1 mouse cellular context compared by ENCODE assay signal in the genomic region with DNA sequence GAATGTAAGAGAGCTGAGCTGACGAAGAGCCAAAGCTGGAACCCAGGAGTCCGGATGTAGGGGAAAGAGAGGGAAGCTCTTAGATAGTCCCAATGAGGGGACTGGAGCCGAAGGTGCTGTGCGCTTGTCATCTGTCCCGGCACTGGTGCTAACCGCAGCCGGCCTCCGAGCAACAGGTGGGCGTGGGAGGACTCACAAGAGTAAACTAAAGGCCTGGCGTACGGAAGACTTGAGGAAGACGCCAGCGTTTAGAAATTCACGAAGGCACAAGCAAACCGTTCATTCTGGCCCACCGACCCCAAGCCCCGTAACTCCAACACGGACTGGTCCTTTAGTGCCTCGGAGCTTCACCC.
A peak's percentile ranks its signal among the peaks of the same experiment; 100 is the strongest.
TF ChIP-seq lines count a peak whose summit lies in the region.

No protein-coding gene starts in this region.

TF ChIP-seq in MEL, 35 proteins besides CTCF, POLR2A, EP300 and RAD21:
- TF ChIP-seq MYB (IDR thresholded peaks at IDR 0.05; ENCODE audit: low read depth, low read length) = no peak
- TF ChIP-seq MAX (IDR thresholded peaks at IDR 0.05; ENCODE audit: low read length) = peak; percentile 7; the same call in 1 of the 2 replicates
- 0 out of 2 replicates have a peak, but pooled peaks have one; percentile 60 for TF ChIP-seq ZMIZ1 (IDR thresholded peaks at IDR 0.05; ENCODE audit: low read depth, low read length)
- TF ChIP-seq NRF1 (IDR thresholded peaks at IDR 0.05; ENCODE audit: insufficient read depth, low read depth, low read length, poor library complexity, severe bottlenecking) = no peak
- no peak for TF ChIP-seq JUND (IDR thresholded peaks at IDR 0.05; ENCODE audit: low read depth, low read length)
- no peak for TF ChIP-seq POLR2AphosphoS2 (IDR thresholded peaks at IDR 0.05; ENCODE audit: low read length)
- no peak for TF ChIP-seq RCOR1 (IDR thresholded peaks at IDR 0.05; ENCODE audit: low read depth, low read length)
- TF ChIP-seq ZNF384 (IDR thresholded peaks at IDR 0.05; ENCODE audit: low read depth, low read length) = no peak
- TF ChIP-seq POLR2AphosphoS5 (IDR thresholded peaks at IDR 0.05; ENCODE audit: borderline replicate concordance, low read depth, low read length) = no peak
- no peak for TF ChIP-seq GATA1 (IDR thresholded peaks at IDR 0.05; ENCODE audit: low read depth, low read length)
- TF ChIP-seq MAZ (IDR thresholded peaks at IDR 0.05; ENCODE audit: low read depth, low read length) = no peak
